Mouse (Mus musculus) heart, embryonic 11.5 days (tissue): ENCODE measurements around the gene Hist1h2ac. TPM values are rescaled to one million over a fixed set of nuclear protein-coding genes. Genes with fewer than 3 reads are reported as not detected.

Experiments
- ATAC-seq: fragments of 200-750 bp; cut with Nextera tagmentation; replicated peaks from 2 replicates; pipeline ENCODE4 v1.8.0; 2017; ENCODE audit warnings: moderate library complexity; ENCODE audit not compliant: insufficient number of reproducible peaks, low FRiP score, low TSS enrichment
- H3K27ac ChIP-seq: fragments of 300-500 bp; sonication (generic); 2 replicates; pipeline ENCODE4 v1.5.1; 2014; ENCODE audit warnings: mild to moderate bottlenecking, low read depth, low read length
- H3K27me3 ChIP-seq: fragments of 300-500 bp; sonication (generic); 2 replicates; pipeline ENCODE4 v1.6.1; 2014; ENCODE audit warnings: mild to moderate bottlenecking, low read length, mixed read lengths; ENCODE audit not compliant: control insufficient read depth, insufficient read depth
- H3K36me3 ChIP-seq: fragments of 300-500 bp; sonication (generic); 2 replicates; pipeline ENCODE4 v1.6.1; 2014; ENCODE audit warnings: mild to moderate bottlenecking, low read length, moderate library complexity, mixed read lengths; ENCODE audit not compliant: control insufficient read depth, insufficient read depth
- H3K4me1 ChIP-seq: fragments of 300-500 bp; sonication (generic); 2 replicates; pipeline ENCODE4 v1.6.1; 2014; ENCODE audit warnings: low read length; ENCODE audit not compliant: control insufficient read depth, insufficient read depth
- H3K4me2 ChIP-seq: fragments of 300-500 bp; sonication (generic); 2 replicates; pipeline ENCODE4 v1.6.1; 2014; ENCODE audit warnings: mild to moderate bottlenecking, moderate library complexity
- H3K4me3 ChIP-seq: fragments of 300-500 bp; sonication (generic); 2 replicates; pipeline ENCODE4 v1.5.1; 2014; ENCODE audit warnings: low read depth, low read length
- H3K9ac ChIP-seq: fragments of 300-500 bp; sonication (generic); 2 replicates; pipeline ENCODE4 v1.6.1; 2014; ENCODE audit warnings: mild to moderate bottlenecking, low read depth, low read length, moderate library complexity
- H3K9me3 ChIP-seq: fragments of 300-500 bp; sonication (generic); replicated peaks from 2 replicates; pipeline ENCODE4 v1.6.1; 2016; ENCODE audit warnings: low read length; ENCODE audit not compliant: control insufficient read depth
- WGBS: fragments of 180-500 bp; shearing (Covaris S2); extraction: QIAGEN DNeasy Blood & Tissue Kit; methylation state at CpG from one replicate; pipeline ENCODE4 v1.1.7; 2014; ENCODE audit not compliant: insufficient replicate concordance; 5-methylcytosine and 5-hydroxymethylcytosine counted together
- polyA plus RNA-seq: library from polyadenylated mRNA; unstranded; fragments of >200 nt; fragmentation: Nextera tagmentation; extraction: Ambion mirVana; gene quantifications from 2 replicates; pipeline ENCODE4 v1.2.1, GENCODE M21; 2014

Gene Hist1h2ac
- polyA plus RNA-seq, 1 experiment from 2014 or later = 0.52 TPM

DNA sequence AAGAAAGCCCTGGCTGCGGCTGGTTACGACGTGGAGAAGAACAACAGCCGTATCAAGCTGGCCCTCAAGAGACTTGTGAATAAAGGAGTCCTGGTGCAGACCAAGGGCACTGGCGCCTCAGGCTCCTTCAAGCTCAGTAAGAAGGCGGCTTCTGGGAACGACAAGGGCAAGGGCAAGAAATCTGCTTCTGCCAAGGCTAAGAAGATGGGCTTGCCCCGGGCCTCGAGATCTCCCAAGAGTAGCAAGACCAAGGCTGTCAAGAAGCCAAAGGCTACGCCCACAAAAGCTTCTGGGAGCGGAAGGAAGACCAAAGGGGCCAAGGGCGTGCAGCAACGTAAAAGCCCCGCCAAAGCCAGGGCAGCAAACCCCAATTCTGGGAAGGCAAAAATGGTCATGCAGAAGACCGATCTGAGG lies 12.3 kb upstream of the Hist1h2ac start:
- Histone ChIP-seq H3K9ac (peak overlapping the region; percentile 39; the same call in 1 of the 2 replicates), H3K4me2 (peak overlapping the region; percentile 49), H3K4me3 (0 out of 2 replicates have a peak overlapping the region, but pooled peaks have one; percentile 16), H3K4me1 (no peaks in the 10 kb centered on the region; the same call in 1 of the 2 replicates), H3K27ac (no peak overlapping the region), H3K36me3 (no peaks in the 10 kb centered on the region), H3K27me3 (no peaks in the 10 kb centered on the region), H3K9me3 (no peaks in the 10 kb centered on the region)
- 46% methylated on average over 15 of the region's 15 CpGs for WGBS
- ATAC-seq = no peak

- Histone ChIP-seq H3K4me1 (no peaks in the 10 kb centered on the region; the same call in 1 of the 2 replicates), H3K27me3 (no peaks in the 10 kb centered on the region), H3K27ac (no peak within 1 kb of the TSS), H3K9me3 (no peaks in the 10 kb centered on the region), H3K9ac (peak within 1 kb of the TSS; percentile 39; the same call in 1 of the 2 replicates), H3K4me3 (0 out of 2 replicates have a peak within 1 kb of the TSS, but pooled peaks have one; percentile 16), H3K36me3 (no peaks in the 10 kb centered on the region), H3K4me2 (peak within 1 kb of the TSS; percentile 49)
- no peak for ATAC-seq
- WGBS = 37% methylated on average over 11 of the region's 13 CpGs
Measured at GRCm38 (mm10) chr13:23695514-23695913, 11.8 kb upstream of the Hist1h2ac start, which contains the start of gene Hist1h1t. TSS of gene Hist1h1t (plus strand) at chr13:23695814.

GRCm38 (mm10) chr13:23694956-23695355 lies 11.2 kb upstream of the Hist1h2ac start:
- Histone ChIP-seq H3K4me3 (no peak overlapping the region), H3K4me2 (no peak overlapping the region), H3K36me3 (no peaks in the 10 kb centered on the region), H3K9me3 (no peaks in the 10 kb centered on the region), H3K27ac (no peak overlapping the region), H3K9ac (no peak overlapping the region), H3K4me1 (no peaks in the 10 kb centered on the region; the same call in 1 of the 2 replicates), H3K27me3 (no peaks in the 10 kb centered on the region)
- no peak for ATAC-seq
- 89% methylated on average over 9 of the region's 9 CpGs for WGBS

- Histone ChIP-seq H3K4me2 (no peak overlapping the region), H3K27me3 (no peaks in the 10 kb centered on the region), H3K4me3 (no peak overlapping the region), H3K9me3 (no peaks in the 10 kb centered on the region), H3K36me3 (no peaks in the 10 kb centered on the region), H3K9ac (no peak overlapping the region), H3K4me1 (no peaks in the 10 kb centered on the region; the same call in 1 of the 2 replicates), H3K27ac (no peak overlapping the region)
- no peak for ATAC-seq
- 77% methylated on average over 6 of the region's 6 CpGs for WGBS
Measured at GRCm38 (mm10) chr13:23693856-23694440, 10.2 kb upstream of the Hist1h2ac start.

- WGBS = 49% methylated on average over 2 of the region's 2 CpGs
Measured at GRCm38 (mm10) chr13:23689459-23689858, 5.7 kb upstream of the Hist1h2ac start.

GRCm38 (mm10) chr13:23688956-23689355 lies 5.2 kb upstream of the Hist1h2ac start:
- no peak for ATAC-seq
- Histone ChIP-seq H3K36me3 (no peaks in the 10 kb centered on the region), H3K27ac (no peak overlapping the region), H3K4me2 (no peak overlapping the region), H3K9me3 (no peaks in the 10 kb centered on the region), H3K9ac (no peak overlapping the region), H3K4me1 (0 out of 2 replicates have a peak, but pooled peaks cover 3% of the 10 kb centered on the region), H3K4me3 (no peak overlapping the region), H3K27me3 (no peaks in the 10 kb centered on the region)
- WGBS = 94% methylated on average over 2 of the region's 2 CpGs

More at GRCm38 (mm10) chr13:23689459-23689858, 5.7 kb upstream of the Hist1h2ac start:
- no peak overlapping the region for H3K4me3 ChIP-seq
- no peaks in the 10 kb centered on the region for H3K36me3 ChIP-seq
- H3K4me2 ChIP-seq = no peak overlapping the region
- no peaks in the 10 kb centered on the region for H3K27me3 ChIP-seq
- H3K4me1 ChIP-seq = 0 out of 2 replicates have a peak, but pooled peaks cover 3% of the 10 kb centered on the region
- ATAC-seq = no peak
- H3K9me3 ChIP-seq = no peaks in the 10 kb centered on the region
- H3K27ac ChIP-seq = no peak overlapping the region
- no peak overlapping the region for H3K9ac ChIP-seq

- Histone ChIP-seq H3K9ac (no peak overlapping the region), H3K4me2 (no peak overlapping the region), H3K4me1 (0 out of 2 replicates have a peak, but pooled peaks cover 4% of the 10 kb centered on the region), H3K4me3 (no peak overlapping the region), H3K27me3 (no peaks in the 10 kb centered on the region), H3K27ac (no peak overlapping the region), H3K9me3 (no peaks in the 10 kb centered on the region), H3K36me3 (no peaks in the 10 kb centered on the region)
- ATAC-seq = no peak
- 88% methylated on average over 7 of the region's 7 CpGs for WGBS
Measured at GRCm38 (mm10) chr13:23687907-23688306, 4.2 kb upstream of the Hist1h2ac start.

DNA sequence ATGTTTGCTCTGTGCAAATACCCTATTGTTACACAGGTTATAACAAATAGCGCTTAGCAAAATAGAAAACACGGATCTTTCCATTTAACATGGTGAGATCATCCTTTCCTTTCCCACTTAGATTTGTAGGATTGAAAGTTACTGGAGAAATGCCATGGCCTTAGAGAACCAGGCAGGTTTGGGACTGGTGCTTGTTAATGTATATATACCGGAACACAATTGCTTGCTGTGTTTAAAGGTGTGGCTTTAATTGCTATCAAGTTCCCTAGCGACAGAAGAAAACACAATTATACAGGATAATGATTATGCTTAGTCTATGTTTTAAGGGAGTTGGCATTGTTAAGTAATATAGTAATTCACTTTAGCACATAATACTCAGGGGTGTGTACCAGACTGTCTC lies 3.4 kb upstream of the Hist1h2ac start:
- H3K4me1 ChIP-seq = 0 out of 2 replicates have a peak, but pooled peaks cover 8% of the 10 kb centered on the region

More for the DNA sequence above, 3.4 kb upstream of the Hist1h2ac start:
- WGBS = 89% methylated on average over 4 of the region's 4 CpGs
- H3K4me2 ChIP-seq = no peak overlapping the region
- ATAC-seq = no peak
- no peaks in the 10 kb centered on the region for H3K9me3 ChIP-seq
- no peak overlapping the region for H3K9ac ChIP-seq
- H3K4me3 ChIP-seq = no peak overlapping the region
- no peak overlapping the region for H3K27ac ChIP-seq
- no peaks in the 10 kb centered on the region for H3K36me3 ChIP-seq
- H3K27me3 ChIP-seq = no peaks in the 10 kb centered on the region
